ENCODE assay signal across 10 mouse cellular contexts in genomic region chr2:112215977-112216376, GRCm38 (mm10). TPM values are rescaled to one million over a fixed set of nuclear protein-coding genes. Genes with fewer than 3 reads are reported as not detected.
DNase-seq lines count a peak whose midpoint lies in the region; ATAC-seq and TF ChIP-seq lines count a peak whose summit lies in the region.
"Had no signal": no experiment of that assay in that cellular context is flagged by ENCODE, and none has a peak within 500 bp of the region (broad histone marks: within the 10 kb centered on the region; RNA-seq: fewer than 3 reads in every experiment).

No protein-coding gene starts in this region.

- in situ Hi-C loops in CH12.LX (cut with MboI; ENCODE audit: low pct_ligation_motif_present, low pct_unique_long_range_greater_than_20kb, low sequenced_read_pairs), result no loop called here

- TF ChIP-seq EP300 in CH12.LX (IDR thresholded peaks at IDR 0.05; ENCODE audit: low read length), result no peak

- no peaks in the 10 kb centered on the region for H3K9me3 ChIP-seq in intestine, postnatal 0 days (ENCODE audit: control insufficient read depth)
- H3K9me3 ChIP-seq in intestine, embryonic 16.5 days (ENCODE audit: control insufficient read depth, low read length), result no peaks in the 10 kb centered on the region
- H3K9me3 ChIP-seq in CH12.LX (replicated peaks; ENCODE audit: low read length), result no peaks in the 10 kb centered on the region
- H3K9me3 ChIP-seq in kidney, embryonic 16.5 days (ENCODE audit: low read length), result no peaks in the 10 kb centered on the region
- no peaks in the 10 kb centered on the region for H3K9me3 ChIP-seq in neural tube, embryonic 12.5 days

- H3K4me1 ChIP-seq in intestine, postnatal 0 days (replicated peaks; ENCODE audit: control insufficient read depth, insufficient read depth, low read length), result no peaks in the 10 kb centered on the region
- H3K4me1 ChIP-seq in intestine, embryonic 16.5 days (ENCODE audit: control insufficient read depth, insufficient read depth, low read length), result no peaks in the 10 kb centered on the region
- H3K4me1 ChIP-seq in CH12.LX (ENCODE audit: control insufficient read depth in 1 of 2, insufficient read depth in 2 of 2), result peaks cover 2 to 5% of the 10 kb centered on the region in 2 experiments; a peak in 1 of 4 replicates
- no peaks in the 10 kb centered on the region for H3K4me1 ChIP-seq in kidney, embryonic 16.5 days (ENCODE audit: insufficient read depth, low read length)
- no peaks in the 10 kb centered on the region for H3K4me1 ChIP-seq in neural tube, embryonic 12.5 days

- H3K4me3 ChIP-seq in intestine, postnatal 0 days (ENCODE audit: low read depth, low read length), result no peak overlapping the region
- no peak overlapping the region for H3K4me3 ChIP-seq in intestine, embryonic 16.5 days (ENCODE audit: low read length)
- no peak overlapping the region for H3K4me3 ChIP-seq in CH12.LX (replicated peaks in 1 of 3; ENCODE audit: low read depth in 2 of 3, low read length in 2 of 3, poor library complexity in 1 of 3)
- no peak overlapping the region for H3K4me3 ChIP-seq in kidney, embryonic 16.5 days (ENCODE audit: low read length)
- no peak overlapping the region for H3K4me3 ChIP-seq in neural tube, embryonic 12.5 days

- peak; percentile 49 for DNase-seq in CH12.LX (ENCODE audit: extremely low read depth)
- DNase-seq in brain, embryonic 18.5 days (ENCODE audit: low read depth, low spot score), result peak; percentile 12
- no peak for DNase-seq in right cerebral cortex, postnatal 14 days
- no peak for DNase-seq in gastrocnemius, postnatal 10 days

- no peaks in the 10 kb centered on the region for H3K36me3 ChIP-seq in intestine, postnatal 0 days (ENCODE audit: control insufficient read depth, insufficient read depth)
- no peaks in the 10 kb centered on the region for H3K36me3 ChIP-seq in intestine, embryonic 16.5 days (ENCODE audit: control insufficient read depth, insufficient read depth, low read length)
- no peaks in the 10 kb centered on the region for H3K36me3 ChIP-seq in CH12.LX (replicated peaks in 1 of 2; ENCODE audit: control insufficient read depth in 1 of 2, insufficient read depth in 1 of 2, low read length in 1 of 2)
- H3K36me3 ChIP-seq in kidney, embryonic 16.5 days (ENCODE audit: insufficient read depth, low read length), result no peaks in the 10 kb centered on the region
- H3K36me3 ChIP-seq in neural tube, embryonic 12.5 days, result no peaks in the 10 kb centered on the region

- TF ChIP-seq RAD21 in CH12.LX (IDR thresholded peaks at IDR 0.05; ENCODE audit: low read depth, low read length), result peak; percentile 87

- H3K4me2 ChIP-seq in intestine, postnatal 0 days (replicated peaks; ENCODE audit: low read depth), result no peak overlapping the region
- no peak overlapping the region for H3K4me2 ChIP-seq in intestine, embryonic 16.5 days (ENCODE audit: low read depth, low read length)
- H3K4me2 ChIP-seq in CH12.LX (ENCODE audit: insufficient read depth, low read depth, poor library complexity, severe bottlenecking), result no peak overlapping the region
- H3K4me2 ChIP-seq in kidney, embryonic 16.5 days (replicated peaks; ENCODE audit: low read depth, low read length), result no peak overlapping the region
- H3K4me2 ChIP-seq in neural tube, embryonic 12.5 days (replicated peaks), result no peak overlapping the region

- H3K9ac ChIP-seq in intestine, postnatal 0 days (ENCODE audit: low read depth, low read length), result no peak overlapping the region
- H3K9ac ChIP-seq in intestine, embryonic 16.5 days (ENCODE audit: low read depth, low read length), result no peak overlapping the region
- H3K9ac ChIP-seq in CH12.LX (ENCODE audit: insufficient read depth, low read depth), result no peak overlapping the region
- H3K9ac ChIP-seq in kidney, embryonic 16.5 days (replicated peaks; ENCODE audit: low read length), result no peak overlapping the region
- no peak overlapping the region for H3K9ac ChIP-seq in neural tube, embryonic 12.5 days

- dilution Hi-C loops in CH12.LX (cut with MboI; ENCODE audit: extremely low pct_ligation_motif_present, extremely low pct_unique_long_range_greater_than_20kb, low sequenced_read_pairs), result no loop called here

- no peaks in the 10 kb centered on the region for H3K27me3 ChIP-seq in intestine, postnatal 0 days (replicated peaks; ENCODE audit: control insufficient read depth, insufficient read depth, low read length)
- H3K27me3 ChIP-seq in intestine, embryonic 16.5 days (replicated peaks; ENCODE audit: control insufficient read depth, insufficient read depth, low read length), result no peaks in the 10 kb centered on the region
- no peaks in the 10 kb centered on the region for H3K27me3 ChIP-seq in CH12.LX (replicated peaks)
- no peaks in the 10 kb centered on the region for H3K27me3 ChIP-seq in kidney, embryonic 16.5 days (ENCODE audit: insufficient read depth, low read length)
- no peaks in the 10 kb centered on the region for H3K27me3 ChIP-seq in neural tube, embryonic 12.5 days (replicated peaks)

- no peak for ATAC-seq in intestine, postnatal 0 days
- ATAC-seq in intestine, embryonic 16.5 days, result no peak
- ATAC-seq in kidney, embryonic 16.5 days (ENCODE audit: low FRiP score, low TSS enrichment), result peak; percentile 74; the same call in 1 of the 2 replicates
- 0 out of 2 replicates have a peak, but pooled peaks have one; percentile 50 for ATAC-seq in neural tube, embryonic 12.5 days (ENCODE audit: low FRiP score, low read depth)

- H3K79me2 ChIP-seq in CH12.LX (replicated peaks; ENCODE audit: control insufficient read depth, extremely low read depth, insufficient read depth, poor library complexity, severe bottlenecking), result no peaks in the 10 kb centered on the region

- H3K27ac ChIP-seq in intestine, postnatal 0 days (ENCODE audit: low read depth, low read length), result no peak overlapping the region
- no peak overlapping the region for H3K27ac ChIP-seq in intestine, embryonic 16.5 days (ENCODE audit: low read length)
- H3K27ac ChIP-seq in CH12.LX (ENCODE audit: insufficient read depth, low read depth), result no peak overlapping the region
- H3K27ac ChIP-seq in kidney, embryonic 16.5 days (ENCODE audit: low read length), result no peak overlapping the region
- no peak overlapping the region for H3K27ac ChIP-seq in neural tube, embryonic 12.5 days

- WGBS in intestine, postnatal 0 days, result 21% methylated on average over 1 of the region's 1 CpGs
- WGBS in intestine, embryonic 16.5 days, result 12% methylated on average over 1 of the region's 1 CpGs
- WGBS in kidney, embryonic 16.5 days, result 0% methylated on average over 1 of the region's 1 CpGs
- 11% methylated on average over 1 of the region's 1 CpGs for WGBS in neural tube, embryonic 12.5 days

- TF ChIP-seq CTCF in intestine, postnatal 0 days (IDR thresholded peaks at IDR 0.05; ENCODE audit: low read depth), result peak; percentile 76
- peak; percentile 74 to 86 for TF ChIP-seq CTCF in CH12.LX (conservative IDR thresholded peaks at IDR 0.05 in 1 of 2, IDR thresholded peaks at IDR 0.05 in 1 of 2; ENCODE audit: low read depth in 2 of 2, low read length in 2 of 2)

- TF ChIP-seq POLR2A in CH12.LX (IDR thresholded peaks at IDR 0.05; ENCODE audit: low read depth, low read length), result no peak

RNA-seq across cellular contexts. Expression of gene Lpcat4, which starts 23.3 kb away (rescaled TPM):
- polyA plus RNA-seq in intestine, postnatal 0 days (2015; fragmentation: Nextera tagmentation; extraction: Ambion mirVana), result 8.4 TPM in 2 replicates
- polyA plus RNA-seq in intestine, embryonic 16.5 days (2015; fragmentation: Nextera tagmentation; extraction: Ambion mirVana), result 19.9 and 22.6 TPM in 2 replicates
- total RNA-seq in CH12.LX (2012; rRNA removed), result 17.2 and 19.9 TPM in 2 replicates
- total RNA-seq in CH12.LX (2014; rRNA removed), result 10.7 and 12.3 TPM in 2 replicates
- polyA plus RNA-seq in CH12.LX (2012; ENCODE audit: insufficient read length, low read depth), result 66.8 and 75.2 TPM in 2 replicates
- 28.0 and 30.0 TPM in 2 replicates for polyA plus RNA-seq in kidney, embryonic 16.5 days (2015; fragmentation: Nextera tagmentation; extraction: Ambion mirVana)
- polyA plus RNA-seq in neural tube, embryonic 12.5 days (2016; fragmentation: Nextera tagmentation; extraction: Ambion mirVana), result 15.9 and 16.8 TPM in 2 replicates
- total RNA-seq in gastrocnemius, postnatal 10 days (2021), result 1 to 10 TPM; 3.0 to 5.3 TPM

RNA-seq across cellular contexts. Expression of gene Nutm1, which starts 43.1 kb away (rescaled TPM):
- 0.03 TPM in 1 of 2 replicates, not detected in the other for polyA plus RNA-seq in intestine, postnatal 0 days (2015; fragmentation: Nextera tagmentation; extraction: Ambion mirVana)
- 0.04 TPM in 1 of 2 replicates, not detected in the other for polyA plus RNA-seq in intestine, embryonic 16.5 days (2015; fragmentation: Nextera tagmentation; extraction: Ambion mirVana)
- 0.04 TPM in 1 of 2 replicates, not detected in the other for total RNA-seq in CH12.LX (2012; rRNA removed)
- not detected in 2 replicates for total RNA-seq in CH12.LX (2014; rRNA removed)
- polyA plus RNA-seq in CH12.LX (2012; ENCODE audit: insufficient read length, low read depth), result 0.08 TPM in 1 of 2 replicates, not detected in the other
- polyA plus RNA-seq in kidney, embryonic 16.5 days (2015; fragmentation: Nextera tagmentation; extraction: Ambion mirVana), result 0.04 and 0.05 TPM in 2 replicates
- not detected in 2 replicates for polyA plus RNA-seq in neural tube, embryonic 12.5 days (2016; fragmentation: Nextera tagmentation; extraction: Ambion mirVana)
- not detected for total RNA-seq in gastrocnemius, postnatal 10 days (2021)
- total RNA-seq: left cerebral cortex, adult 18-20 months had no signal
- polyA plus RNA-seq: stomach, embryonic 14.5 days had no signal

RNA-seq across cellular contexts. Expression of gene Nop10, which starts 45.7 kb away (rescaled TPM):
- 114 and 120 TPM in 2 replicates for polyA plus RNA-seq in intestine, postnatal 0 days (2015; fragmentation: Nextera tagmentation; extraction: Ambion mirVana)
- 214 and 238 TPM in 2 replicates for polyA plus RNA-seq in intestine, embryonic 16.5 days (2015; fragmentation: Nextera tagmentation; extraction: Ambion mirVana)
- total RNA-seq in CH12.LX (2012; rRNA removed) (239 and 308 TPM in 2 replicates), CH12.LX (2014; rRNA removed) (448 and 507 TPM in 2 replicates)
- 226 and 251 TPM in 2 replicates for polyA plus RNA-seq in CH12.LX (2012; ENCODE audit: insufficient read length, low read depth)
- 225 and 243 TPM in 2 replicates for polyA plus RNA-seq in kidney, embryonic 16.5 days (2015; fragmentation: Nextera tagmentation; extraction: Ambion mirVana)
- 140 and 154 TPM in 2 replicates for polyA plus RNA-seq in neural tube, embryonic 12.5 days (2016; fragmentation: Nextera tagmentation; extraction: Ambion mirVana)
- total RNA-seq in gastrocnemius, postnatal 10 days (2021), result 10 to 100 TPM; 56.0 to 60.4 TPM

RNA-seq across cellular contexts. Expression of gene Slc12a6, which starts 49.6 kb away (rescaled TPM):
- polyA plus RNA-seq in intestine, postnatal 0 days (2015; fragmentation: Nextera tagmentation; extraction: Ambion mirVana), result 6.9 and 8.0 TPM in 2 replicates
- polyA plus RNA-seq in intestine, embryonic 16.5 days (2015; fragmentation: Nextera tagmentation; extraction: Ambion mirVana), result 11.9 and 14.9 TPM in 2 replicates
- total RNA-seq in CH12.LX (2012; rRNA removed), result 10.5 and 14.8 TPM in 2 replicates
- 7.8 and 8.2 TPM in 2 replicates for total RNA-seq in CH12.LX (2014; rRNA removed)
- 9.1 and 10.5 TPM in 2 replicates for polyA plus RNA-seq in CH12.LX (2012; ENCODE audit: insufficient read length, low read depth)
- polyA plus RNA-seq in kidney, embryonic 16.5 days (2015; fragmentation: Nextera tagmentation; extraction: Ambion mirVana), result 9.4 and 12.3 TPM in 2 replicates
- 15.7 and 19.4 TPM in 2 replicates for polyA plus RNA-seq in neural tube, embryonic 12.5 days (2016; fragmentation: Nextera tagmentation; extraction: Ambion mirVana)
- total RNA-seq in gastrocnemius, postnatal 10 days (2021), result 10 to 100 TPM; 27.0 to 33.3 TPM

RNA-seq across cellular contexts. Expression of gene Gm21985, which starts 50.1 kb away (rescaled TPM):
- not detected in 2 replicates for polyA plus RNA-seq in intestine, postnatal 0 days (2015; fragmentation: Nextera tagmentation; extraction: Ambion mirVana)
- polyA plus RNA-seq in intestine, embryonic 16.5 days (2015; fragmentation: Nextera tagmentation; extraction: Ambion mirVana), result not detected in 2 replicates
- total RNA-seq in CH12.LX (2012; rRNA removed), result not detected in 2 replicates
- 0.51 TPM in 1 of 2 replicates, not detected in the other for total RNA-seq in CH12.LX (2014; rRNA removed)
- not detected in 2 replicates for polyA plus RNA-seq in CH12.LX (2012; ENCODE audit: insufficient read length, low read depth)
- polyA plus RNA-seq in kidney, embryonic 16.5 days (2015; fragmentation: Nextera tagmentation; extraction: Ambion mirVana), result not detected in 2 replicates
- not detected in 2 replicates for polyA plus RNA-seq in neural tube, embryonic 12.5 days (2016; fragmentation: Nextera tagmentation; extraction: Ambion mirVana)
- total RNA-seq in gastrocnemius, postnatal 10 days (2021), result under 1 TPM in 1 of 2 experiments, not detected in 1; 0.18 TPM
- polyA plus RNA-seq: stomach, embryonic 14.5 days had no signal

Comparison
In these comparisons a context has a peak if more than half of its experiments do, and no peak if none do; other contexts are left out.
1. ATAC-seq: peak in kidney, embryonic 16.5 days (single experiment) and neural tube, embryonic 12.5 days (single experiment); none in intestine, postnatal 0 days (single experiment) and intestine, embryonic 16.5 days (single experiment).
2. DNase-seq: peak in CH12.LX (single experiment) and brain, embryonic 18.5 days (single experiment); none in right cerebral cortex, postnatal 14 days (single experiment) and gastrocnemius, postnatal 10 days (single experiment).